Mouse (Mus musculus): ENCODE measurements around the gene Amh. TPM values are rescaled to one million over a fixed set of nuclear protein-coding genes. Genes with fewer than 3 reads are reported as not detected.

The Amh gene
- polyA plus RNA-seq, 1 experiment from 2014 or later = not detected

- H3K27ac ChIP-seq = no peak overlapping the region; the same call in 1 of the 2 replicates
- H3K4me3 ChIP-seq (replicated peaks) = no peak overlapping the region
- WGBS = 85% methylated on average over 10 of the region's 10 CpGs
Observed at GRCm38 (mm10) chr10:80766161-80766815, 38.8 kb upstream of the Amh start.

GRCm38 (mm10) chr10:80768365-80768764, 36.7 kb upstream of the Amh start:
- no peak overlapping the region for H3K27ac ChIP-seq
- no peak overlapping the region for H3K9ac ChIP-seq
- 91% methylated on average over 6 of the region's 6 CpGs for WGBS
- H3K4me1 ChIP-seq = no peaks in the 10 kb centered on the region
- H3K4me2 ChIP-seq = no peak overlapping the region
- H3K36me3 ChIP-seq (replicated peaks) = peaks cover 85% of the 10 kb centered on the region
- H3K27me3 ChIP-seq = no peaks in the 10 kb centered on the region
- H3K9me3 ChIP-seq = no peaks in the 10 kb centered on the region
- no peak for ATAC-seq (ENCODE audit: low FRiP score)
- H3K4me3 ChIP-seq (replicated peaks) = no peak overlapping the region

More at GRCm38 (mm10) chr10:80766161-80766815, 38.8 kb upstream of the Amh start:
- H3K9ac ChIP-seq = no peak overlapping the region
- H3K9me3 ChIP-seq = no peaks in the 10 kb centered on the region
- no peaks in the 10 kb centered on the region for H3K27me3 ChIP-seq
- H3K36me3 ChIP-seq (replicated peaks) = peaks cover 64% of the 10 kb centered on the region
- no peak overlapping the region for H3K4me2 ChIP-seq
- peaks cover 5% of the 10 kb centered on the region; the same call in 1 of the 2 replicates for H3K4me1 ChIP-seq
- no peak for ATAC-seq (ENCODE audit: low FRiP score)

- 88% methylated on average over 5 of the region's 5 CpGs for WGBS
Observed at GRCm38 (mm10) chr10:80773816-80774215, 31.2 kb upstream of the Amh start.

GRCm38 (mm10) chr10:80774549-80774948, 30.5 kb upstream of the Amh start:
- Histone ChIP-seq H3K4me2 (no peak overlapping the region), H3K9ac (no peak overlapping the region), H3K36me3 (replicated peaks) (peaks cover 100% of the 10 kb centered on the region), H3K4me3 (replicated peaks) (no peak overlapping the region), H3K9me3 (no peaks in the 10 kb centered on the region), H3K4me1 (no peaks in the 10 kb centered on the region), H3K27ac (peak overlapping the region; percentile 42; the same call in 1 of the 2 replicates), H3K27me3 (no peaks in the 10 kb centered on the region)
- 70% methylated on average over 2 of the region's 2 CpGs for WGBS
- peak; percentile 69 for ATAC-seq (ENCODE audit: low FRiP score)

More at GRCm38 (mm10) chr10:80773816-80774215, 31.2 kb upstream of the Amh start:
- Histone ChIP-seq H3K4me1 (no peaks in the 10 kb centered on the region), H3K4me3 (replicated peaks) (no peak overlapping the region), H3K9ac (no peak overlapping the region), H3K36me3 (replicated peaks) (peaks cover 97% of the 10 kb centered on the region), H3K27ac (no peak overlapping the region; the same call in 1 of the 2 replicates), H3K27me3 (no peaks in the 10 kb centered on the region), H3K9me3 (no peaks in the 10 kb centered on the region), H3K4me2 (no peak overlapping the region)
- no peak for ATAC-seq (ENCODE audit: low FRiP score)

GRCm38 (mm10) chr10:80774981-80775380, 30.1 kb upstream of the Amh start:
- H3K4me1 ChIP-seq = no peaks in the 10 kb centered on the region
- no peak overlapping the region for H3K4me3 ChIP-seq (replicated peaks)
- 86% methylated on average over 4 of the region's 4 CpGs for WGBS
- H3K9me3 ChIP-seq = no peaks in the 10 kb centered on the region
- no peak overlapping the region for H3K4me2 ChIP-seq
- no peak overlapping the region for H3K27ac ChIP-seq
- H3K9ac ChIP-seq = no peak overlapping the region
- ATAC-seq (ENCODE audit: low FRiP score) = no peak
- H3K27me3 ChIP-seq = no peaks in the 10 kb centered on the region
- peaks cover 100% of the 10 kb centered on the region for H3K36me3 ChIP-seq (replicated peaks)

GRCm38 (mm10) chr10:80775731-80776130, 29.3 kb upstream of the Amh start:
- Histone ChIP-seq H3K4me2 (no peak overlapping the region), H3K27me3 (no peaks in the 10 kb centered on the region), H3K4me3 (replicated peaks) (no peak overlapping the region), H3K9ac (no peak overlapping the region), H3K36me3 (replicated peaks) (peaks cover 99% of the 10 kb centered on the region), H3K9me3 (no peaks in the 10 kb centered on the region), H3K27ac (no peak overlapping the region), H3K4me1 (no peaks in the 10 kb centered on the region)
- WGBS = 95% methylated on average over 4 of the region's 4 CpGs
- ATAC-seq (ENCODE audit: low FRiP score) = no peak

GRCm38 (mm10) chr10:80776358-80776869, 28.6 kb upstream of the Amh start:
- no peak overlapping the region for H3K27ac ChIP-seq
- no peaks in the 10 kb centered on the region for H3K9me3 ChIP-seq
- H3K4me2 ChIP-seq = no peak overlapping the region
- no peak overlapping the region for H3K4me3 ChIP-seq (replicated peaks)
- WGBS = 90% methylated on average over 6 of the region's 6 CpGs
- no peak for ATAC-seq (ENCODE audit: low FRiP score)
- H3K36me3 ChIP-seq (replicated peaks) = peaks cover 99% of the 10 kb centered on the region
- no peaks in the 10 kb centered on the region for H3K4me1 ChIP-seq
- H3K27me3 ChIP-seq = no peaks in the 10 kb centered on the region
- H3K9ac ChIP-seq = no peak overlapping the region

GRCm38 (mm10) chr10:80777123-80777522, 27.9 kb upstream of the Amh start:
- WGBS = 98% methylated on average over 5 of the region's 5 CpGs
- no peak overlapping the region for H3K27ac ChIP-seq
- H3K4me3 ChIP-seq (replicated peaks) = no peak overlapping the region
- no peaks in the 10 kb centered on the region for H3K4me1 ChIP-seq
- peaks cover 99% of the 10 kb centered on the region for H3K36me3 ChIP-seq (replicated peaks)
- no peak overlapping the region for H3K9ac ChIP-seq
- ATAC-seq (ENCODE audit: low FRiP score) = no peak
- no peaks in the 10 kb centered on the region for H3K9me3 ChIP-seq
- H3K4me2 ChIP-seq = no peak overlapping the region
- H3K27me3 ChIP-seq = no peaks in the 10 kb centered on the region

GRCm38 (mm10) chr10:80779565-80779964, 25.5 kb upstream of the Amh start:
- H3K9me3 ChIP-seq = no peaks in the 10 kb centered on the region
- H3K4me1 ChIP-seq = no peaks in the 10 kb centered on the region
- no peaks in the 10 kb centered on the region for H3K27me3 ChIP-seq
- no peak for ATAC-seq (ENCODE audit: low FRiP score)
- H3K4me2 ChIP-seq = no peak overlapping the region
- H3K27ac ChIP-seq = no peak overlapping the region
- no peak overlapping the region for H3K4me3 ChIP-seq (replicated peaks)
- H3K9ac ChIP-seq = no peak overlapping the region
- peaks cover 99% of the 10 kb centered on the region for H3K36me3 ChIP-seq (replicated peaks)

- ATAC-seq (ENCODE audit: low FRiP score) = no peak
- Histone ChIP-seq H3K4me2 (no peak overlapping the region), H3K4me3 (replicated peaks) (no peak overlapping the region), H3K36me3 (replicated peaks) (peaks cover 99% of the 10 kb centered on the region), H3K27ac (no peak overlapping the region), H3K27me3 (no peaks in the 10 kb centered on the region), H3K9me3 (no peaks in the 10 kb centered on the region), H3K9ac (no peak overlapping the region), H3K4me1 (no peaks in the 10 kb centered on the region)
- 97% methylated on average over 2 of the region's 2 CpGs for WGBS
Observed at GRCm38 (mm10) chr10:80784302-80784701, 20.7 kb upstream of the Amh start.

GRCm38 (mm10) chr10:80784871-80785270, 20.2 kb upstream of the Amh start:
- Histone ChIP-seq H3K9ac (no peak overlapping the region), H3K36me3 (replicated peaks) (peaks cover 97% of the 10 kb centered on the region), H3K4me1 (no peaks in the 10 kb centered on the region), H3K27ac (no peak overlapping the region), H3K4me2 (no peak overlapping the region), H3K9me3 (no peaks in the 10 kb centered on the region), H3K4me3 (replicated peaks) (no peak overlapping the region), H3K27me3 (no peaks in the 10 kb centered on the region)
- 76% methylated on average over 12 of the region's 12 CpGs for WGBS
- ATAC-seq (ENCODE audit: low FRiP score) = no peak

- no peaks in the 10 kb centered on the region for H3K4me1 ChIP-seq
- no peaks in the 10 kb centered on the region for H3K9me3 ChIP-seq
- no peak overlapping the region for H3K27ac ChIP-seq
- no peak overlapping the region for H3K9ac ChIP-seq
- peaks cover 98% of the 10 kb centered on the region for H3K36me3 ChIP-seq (replicated peaks)
- ATAC-seq (ENCODE audit: low FRiP score) = no peak
- 96% methylated on average over 11 of the region's 11 CpGs for WGBS
- H3K27me3 ChIP-seq = no peaks in the 10 kb centered on the region
- no peak overlapping the region for H3K4me3 ChIP-seq (replicated peaks)
- no peak overlapping the region for H3K4me2 ChIP-seq
Observed at GRCm38 (mm10) chr10:80785963-80786362, 19.1 kb upstream of the Amh start.

- no peak for ATAC-seq (ENCODE audit: low FRiP score)
- WGBS = 87% methylated on average over 2 of the region's 2 CpGs
- H3K9me3 ChIP-seq = no peaks in the 10 kb centered on the region
- H3K36me3 ChIP-seq (replicated peaks) = peaks cover 98% of the 10 kb centered on the region
- H3K4me1 ChIP-seq = no peaks in the 10 kb centered on the region
- no peak overlapping the region for H3K9ac ChIP-seq
- H3K4me2 ChIP-seq = no peak overlapping the region
- H3K27me3 ChIP-seq = no peaks in the 10 kb centered on the region
- no peak overlapping the region for H3K27ac ChIP-seq
- no peak overlapping the region for H3K4me3 ChIP-seq (replicated peaks)
Observed at GRCm38 (mm10) chr10:80787517-80787916, 17.5 kb upstream of the Amh start.

Measured in forebrain, embryonic 12.5 days (tissue).